Mouse (Mus musculus): ENCODE results near the gene Fgf3.

The Fgf3 gene

GRCm38 (mm10) chr7:144837891-144838488, at the start of gene Fgf3:
Fgf3 (plus strand) TSS chr7:144838083.
- no peak for DNase-seq (ENCODE audit: low spot score in 2 of 2)

GRCm38 (mm10) chr7:144788631-144789030, 49.3 kb upstream of the Fgf3 start:
- no peak for DNase-seq (ENCODE audit: low spot score in 2 of 2)

- DNase-seq (ENCODE audit: low spot score in 2 of 2) = no peak
These were observed 48.0 kb upstream of the Fgf3 start for GRCm38 (mm10) chr7:144789601-144790556.

GRCm38 (mm10) chr7:144791426-144791825, 46.5 kb upstream of the Fgf3 start:
- DNase-seq (ENCODE audit: low spot score in 2 of 2) = no peak

- no peak for DNase-seq (ENCODE audit: low spot score in 2 of 2)
These were observed 44.6 kb upstream of the Fgf3 start for GRCm38 (mm10) chr7:144793296-144793695.

- DNase-seq (ENCODE audit: low spot score in 2 of 2) = no peak
These were observed 41.9 kb upstream of the Fgf3 start for GRCm38 (mm10) chr7:144795976-144796474.

- no peak for DNase-seq (ENCODE audit: low spot score in 2 of 2)
These were observed 40.7 kb upstream of the Fgf3 start for GRCm38 (mm10) chr7:144796986-144797735.

GRCm38 (mm10) chr7:144798471-144798870, 39.4 kb upstream of the Fgf3 start:
- DNase-seq (ENCODE audit: low spot score in 2 of 2) = no peak

- no peak for DNase-seq (ENCODE audit: low spot score in 2 of 2)
These were observed 30.8 kb upstream of the Fgf3 start for GRCm38 (mm10) chr7:144807036-144807435.

- DNase-seq (ENCODE audit: low spot score in 2 of 2) = no peak
These were observed 29.8 kb upstream of the Fgf3 start for GRCm38 (mm10) chr7:144807976-144808577.

- no peak for DNase-seq (ENCODE audit: low spot score in 2 of 2)
These were observed 26.4 kb upstream of the Fgf3 start for GRCm38 (mm10) chr7:144811521-144811920.

GRCm38 (mm10) chr7:144821901-144822300, 16.0 kb upstream of the Fgf3 start:
- DNase-seq (ENCODE audit: low spot score in 2 of 2) = no peak

GRCm38 (mm10) chr7:144823988-144824387, 13.9 kb upstream of the Fgf3 start:
- DNase-seq (ENCODE audit: low spot score in 2 of 2) = no peak

GRCm38 (mm10) chr7:144828369-144828768, 9.5 kb upstream of the Fgf3 start:
- no peak for DNase-seq (ENCODE audit: low spot score in 2 of 2)

GRCm38 (mm10) chr7:144838522-144839503, 930 bp downstream of the Fgf3 start:
- DNase-seq (ENCODE audit: low spot score in 2 of 2) = no peak

GRCm38 (mm10) chr7:144846158-144846557, 8.3 kb downstream of the Fgf3 start:
- DNase-seq (ENCODE audit: low spot score in 2 of 2) = peak in 1 of 2 experiments; percentile 20

GRCm38 (mm10) chr7:144847067-144847466, 9.2 kb downstream of the Fgf3 start, which contains the start of gene Fgf4:
Fgf4 (plus strand) TSS chr7:144847367.
- DNase-seq (ENCODE audit: low spot score in 2 of 2) = no peak

GRCm38 (mm10) chr7:144851321-144851720, 13.4 kb downstream of the Fgf3 start:
- no peak for DNase-seq (ENCODE audit: low spot score in 2 of 2)

- no peak for DNase-seq (ENCODE audit: low spot score in 2 of 2)
These were observed 17.1 kb downstream of the Fgf3 start for GRCm38 (mm10) chr7:144854966-144855365.

GRCm38 (mm10) chr7:144857158-144857557, 19.3 kb downstream of the Fgf3 start:
- no peak for DNase-seq (ENCODE audit: low spot score in 2 of 2)

Measured in natural killer cell, adult 2 months (primary cell).